Mouse (Mus musculus) MEL (cell line): ENCODE data around the gene Bhmt2. TPM values are rescaled to one million over a fixed set of nuclear protein-coding genes. Genes with fewer than 3 reads are reported as not detected.
A peak's percentile ranks its signal among the peaks of the same experiment; 100 is the strongest.

Source experiments
- DNase-seq: peaks from one replicate; pipeline ENCODE4 v3.0.0; 2011; ENCODE audit warnings: low read depth, low spot score
- H3K27ac ChIP-seq: 2 replicates; pipeline ENCODE4 v1.5.1; 2012; ENCODE audit warnings: low read depth, mild to moderate bottlenecking, control low read depth, low read length, moderate library complexity; ENCODE audit not compliant: control insufficient read depth
- H3K27me3 ChIP-seq, 2 experiments: fragments of 150-350 bp in 1 of 2; sonication (generic) in 1 of 2; 2 replicates each; pipeline ENCODE4 v1.6.1; 2012; ENCODE audit warnings: low read length in 2 of 2, mild to moderate bottlenecking in 2 of 2, improper control_type of control experiment in 1 of 2, moderate library complexity in 1 of 2; ENCODE audit not compliant: insufficient read depth in 2 of 2, control insufficient read depth in 1 of 2
- H3K36me3 ChIP-seq, 2 experiments: 2 replicates each; pipeline ENCODE4 v1.6.1; 2012 to 2014; ENCODE audit warnings: low read length in 2 of 2, improper control_type of control experiment in 1 of 2, inconsistent platforms in 1 of 2, mild to moderate bottlenecking in 1 of 2; ENCODE audit not compliant: insufficient read depth in 2 of 2, control insufficient read depth in 1 of 2
- H3K4me1 ChIP-seq, 2 experiments: fragments of 150-350 bp in 1 of 2; sonication (generic) in 1 of 2; 2 replicates each; pipeline ENCODE4 v1.6.1; 2012; ENCODE audit warnings: low read length in 2 of 2, improper control_type of control experiment in 1 of 2, mild to moderate bottlenecking in 1 of 2; ENCODE audit not compliant: insufficient read depth in 2 of 2, control insufficient read depth in 1 of 2
- H3K4me3 ChIP-seq, 2 experiments: fragments of 150-350 bp in 1 of 2; sonication (generic) in 1 of 2; 2 replicates each; pipeline ENCODE4 v1.5.1; 2012; ENCODE audit warnings: low read depth in 2 of 2, low read length in 2 of 2, mild to moderate bottlenecking in 2 of 2, moderate library complexity in 2 of 2, control low read depth in 1 of 2, improper control_type of control experiment in 1 of 2; ENCODE audit not compliant: control insufficient read depth in 1 of 2, insufficient read depth in 1 of 2
- H3K79me2 ChIP-seq: 2 replicates; pipeline ENCODE4 v1.6.1; 2012; ENCODE audit warnings: mild to moderate bottlenecking, low read length, moderate library complexity; ENCODE audit not compliant: control insufficient read depth, poor library complexity, insufficient read depth
- H3K9ac ChIP-seq: 2 replicates; pipeline ENCODE4 v1.6.1; 2012; ENCODE audit warnings: low read depth, mild to moderate bottlenecking, control low read depth, low read length, moderate library complexity; ENCODE audit not compliant: control insufficient read depth, poor library complexity, severe bottlenecking
- H3K9me3 ChIP-seq: fragments of 150-350 bp; sonication (generic); replicated peaks from 2 replicates; pipeline ENCODE4 v1.6.1; 2012; ENCODE audit warnings: mild to moderate bottlenecking, low read length, improper control_type of control experiment, moderate library complexity; ENCODE audit not compliant: insufficient read depth
- BHLHE40 ChIP-seq: IDR thresholded peaks from 2 replicates; pipeline ENCODE4 v1.6.1; 2012; ENCODE audit warnings: low read depth, mild to moderate bottlenecking, inconsistent platforms, low read length, improper control_type of control experiment, borderline replicate concordance
- CTCF ChIP-seq, 3 experiments: IDR thresholded peaks in 2 of 3; conservative IDR thresholded peaks in 1 of 3; 2 replicates each; pipeline ENCODE4 v1.5.1; 2011 to 2012; ENCODE audit warnings: low read length in 3 of 3, low read depth in 2 of 3, mild to moderate bottlenecking in 2 of 3, improper control_type of control experiment in 1 of 3, inconsistent platforms in 1 of 3, mixed read lengths in 1 of 3, moderate library complexity in 1 of 3; ENCODE audit not compliant: control insufficient read depth in 1 of 3, insufficient read depth in 1 of 3, poor library complexity in 1 of 3, severe bottlenecking in 1 of 3
- E2F4 ChIP-seq: IDR thresholded peaks from 2 replicates; pipeline ENCODE4 v1.6.1; 2011; ENCODE audit warnings: low read depth, low read length, improper control_type of control experiment, borderline replicate concordance
- EP300 ChIP-seq, 2 experiments: IDR thresholded peaks; 2 replicates each; pipeline ENCODE4 v1.6.1; 2011; ENCODE audit warnings: improper control_type of control experiment in 2 of 2, low read length in 2 of 2, low read depth in 1 of 2, mild to moderate bottlenecking in 1 of 2
- ETS1 ChIP-seq: IDR thresholded peaks from 2 replicates; pipeline ENCODE4 v1.6.1; 2012; ENCODE audit warnings: low read depth, mild to moderate bottlenecking, inconsistent platforms, low read length, improper control_type of control experiment, moderate library complexity
- GABPA ChIP-seq: IDR thresholded peaks from 2 replicates; pipeline ENCODE4 v1.6.1; 2012; ENCODE audit warnings: low read depth, mild to moderate bottlenecking, inconsistent platforms, low read length, improper control_type of control experiment, moderate library complexity
- GATA1 ChIP-seq: IDR thresholded peaks from 2 replicates; pipeline ENCODE4 v1.6.1; 2011; ENCODE audit warnings: low read depth, low read length, improper control_type of control experiment
- HCFC1 ChIP-seq: IDR thresholded peaks from 2 replicates; pipeline ENCODE4 v1.6.1; 2012; ENCODE audit warnings: low read depth, mild to moderate bottlenecking, inconsistent platforms, low read length, improper control_type of control experiment, moderate library complexity
- JUND ChIP-seq: IDR thresholded peaks from 2 replicates; pipeline ENCODE4 v1.6.1; 2011; ENCODE audit warnings: low read depth, mild to moderate bottlenecking, improper control_type of control experiment, low read length
- MAFK ChIP-seq: IDR thresholded peaks from 2 replicates; pipeline ENCODE4 v1.6.1; 2011; ENCODE audit warnings: low read depth, mild to moderate bottlenecking, low read length, improper control_type of control experiment, borderline replicate concordance
- MAZ ChIP-seq: IDR thresholded peaks from 2 replicates; pipeline ENCODE4 v1.6.1; 2012; ENCODE audit warnings: low read depth, mild to moderate bottlenecking, inconsistent platforms, low read length, improper control_type of control experiment
- MEF2A ChIP-seq: IDR thresholded peaks from 2 replicates; pipeline ENCODE4 v1.6.1; 2014; ENCODE audit warnings: low read depth, mild to moderate bottlenecking, inconsistent platforms, low read length, improper control_type of control experiment; ENCODE audit not compliant: poor library complexity, insufficient replicate concordance, severe bottlenecking; ENCODE audit errors: extremely low read depth
- MYB ChIP-seq: IDR thresholded peaks from 2 replicates; pipeline ENCODE4 v1.6.1; 2011; ENCODE audit warnings: mild to moderate bottlenecking, low read depth, low read length, improper control_type of control experiment
- NELFE ChIP-seq: IDR thresholded peaks from 2 replicates; pipeline ENCODE4 v1.6.1; 2011; ENCODE audit warnings: low read depth, low read length, improper control_type of control experiment
- RCOR1 ChIP-seq: IDR thresholded peaks from 2 replicates; pipeline ENCODE4 v1.6.1; 2012; ENCODE audit warnings: low read depth, mild to moderate bottlenecking, inconsistent platforms, low read length, improper control_type of control experiment
- SIN3A ChIP-seq: IDR thresholded peaks from 2 replicates; pipeline ENCODE4 v1.6.1; 2012; ENCODE audit warnings: low read length, improper control_type of control experiment, inconsistent platforms
- SMC3 ChIP-seq: IDR thresholded peaks from 2 replicates; pipeline ENCODE4 v1.6.1; 2011; ENCODE audit warnings: low read depth, low read length, improper control_type of control experiment
- TAL1 ChIP-seq: IDR thresholded peaks from 2 replicates; pipeline ENCODE4 v1.6.1; 2012; ENCODE audit warnings: mild to moderate bottlenecking, inconsistent platforms, low read length, moderate library complexity, mixed read lengths
- TBP ChIP-seq: IDR thresholded peaks from 2 replicates; pipeline ENCODE4 v1.8.0; 2011; ENCODE audit warnings: low read depth, low read length, improper control_type of control experiment
- TCF12 ChIP-seq: IDR thresholded peaks from 2 replicates; pipeline ENCODE4 v1.6.1; 2014; ENCODE audit warnings: low read depth, mild to moderate bottlenecking, inconsistent platforms, low read length, improper control_type of control experiment, moderate library complexity
- ZKSCAN1 ChIP-seq: IDR thresholded peaks from 2 replicates; pipeline ENCODE4 v1.6.1; 2012; ENCODE audit warnings: low read depth, mild to moderate bottlenecking, inconsistent platforms, low read length, improper control_type of control experiment, moderate library complexity
- polyA plus RNA-seq, 2 experiments: library from polyadenylated mRNA; stranded (reverse) in 1 of 2; unstranded in 1 of 2; fragments of >175 nt in 1 of 2; fragments of >200 nt in 1 of 2; gene quantifications; 2 replicates each; pipeline versions ENCODE4 v1.2.1 to v1.2.4; 2012; ENCODE audit warnings: low replicate concordance in 2 of 2, low read depth in 1 of 2; ENCODE audit not compliant: insufficient read length in 2 of 2, insufficient read depth in 1 of 2, missing spikeins in 1 of 2
- total RNA-seq: library from RNA; depleted of rRNA; stranded (reverse); fragments of 300-350 nt; gene quantifications from 2 replicates; pipeline ENCODE4 v1.2.3, GENCODE M21; 2012

Bhmt2 gene
- total and polyA plus RNA-seq, 3 experiments = not detected

DNA sequence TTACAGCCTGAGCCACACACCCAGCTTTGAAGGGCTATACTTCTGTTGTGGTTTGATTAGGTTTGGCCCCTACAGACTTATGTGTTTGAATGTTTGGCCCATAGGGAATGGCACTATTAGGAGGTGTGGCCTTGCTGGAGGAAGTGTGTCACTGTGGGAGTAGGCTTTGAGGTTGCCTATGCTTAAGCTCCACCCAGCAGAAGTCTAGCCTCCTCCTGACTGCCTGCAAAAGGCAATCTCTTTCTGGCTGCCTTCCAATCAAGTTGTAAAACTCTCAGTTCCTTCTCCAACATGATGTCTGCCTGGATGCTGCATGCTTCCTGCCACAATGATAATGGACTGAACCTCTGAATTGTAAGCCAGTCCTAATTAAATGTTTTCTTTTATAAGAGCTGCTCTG lies 9.2 kb upstream of the Bhmt2 start:
- no peak overlapping the region for H3K27ac ChIP-seq
- no peaks in the 10 kb centered on the region for H3K9me3 ChIP-seq
- TF ChIP-seq BHLHE40 (no peak), MYB (no peak), CTCF (IDR thresholded peaks at IDR 0.05 in 2 of 3, conservative IDR thresholded peaks at IDR 0.05 in 1 of 3; ENCODE audit: control insufficient read depth in 1 of 3, insufficient read depth in 1 of 3, low read depth in 2 of 3, low read length in 3 of 3, poor library complexity in 1 of 3, severe bottlenecking in 1 of 3) (no peak), EP300 (IDR thresholded peaks at IDR 0.05; ENCODE audit: low read depth in 1 of 2, low read length in 2 of 2) (no peak), ZKSCAN1 (no peak), E2F4 (no peak), NELFE (no peak), RCOR1 (no peak), MEF2A (no peak), GABPA (no peak), GATA1 (no peak), TCF12 (no peak), ETS1 (no peak), SIN3A (no peak), JUND (no peak), MAFK (no peak), HCFC1 (no peak), TBP (no peak)
- TF ChIP-seq, all 39 proteins: peak for 0

DNA sequence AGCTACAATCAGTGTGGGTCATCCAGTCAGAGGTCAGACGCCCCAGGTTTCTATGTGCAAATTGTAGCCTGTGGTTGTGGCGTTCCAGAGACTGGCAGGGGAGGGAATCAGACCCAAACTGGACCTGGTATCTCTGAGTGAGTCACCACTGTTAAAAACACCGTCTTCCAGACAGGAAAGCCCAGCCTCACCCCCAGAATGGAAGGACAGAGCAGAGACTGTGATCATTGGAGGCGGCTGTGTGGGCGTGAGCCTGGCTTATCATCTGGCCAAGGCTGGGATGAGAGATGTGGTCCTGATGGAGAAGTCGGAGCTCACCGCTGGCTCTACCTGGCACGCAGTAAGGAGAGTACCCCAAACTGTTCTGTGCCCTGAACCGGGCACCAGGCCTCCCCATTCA lies 2.8 kb upstream of the Bhmt2 start:
- Histone ChIP-seq H3K9me3 (no peaks in the 10 kb centered on the region), H3K9ac (no peak overlapping the region), H3K4me1 (no peaks in the 10 kb centered on the region), H3K27me3 (no peaks in the 10 kb centered on the region), H3K27ac (no peak overlapping the region), H3K36me3 (no peaks in the 10 kb centered on the region), H3K4me3 (no peak overlapping the region), H3K79me2 (no peaks in the 10 kb centered on the region)
- DNase-seq = no peak
- TF ChIP-seq MAFK (no peak), MYB (no peak), MAZ (no peak), TBP (no peak), TAL1 (no peak), SMC3 (no peak)

More for the DNA sequence above, 9.2 kb upstream of the Bhmt2 start:
- no peak overlapping the region for H3K9ac ChIP-seq
- no peak overlapping the region for H3K4me3 ChIP-seq
- H3K27me3 ChIP-seq = no peaks in the 10 kb centered on the region
- no peaks in the 10 kb centered on the region for H3K4me1 ChIP-seq
- no peaks in the 10 kb centered on the region for H3K36me3 ChIP-seq
- H3K79me2 ChIP-seq = no peaks in the 10 kb centered on the region
- DNase-seq = peak; percentile 31
